Mouse (Mus musculus) CD8-positive naive resting alpha-beta T cell, adult 2 months (primary cell): ENCODE measurements around the gene Aox3.

Source experiments
- DNase-seq, 2 experiments: peaks; one replicate each; pipeline ENCODE4 v3.0.0; 2022; ENCODE audit warnings: low read depth in 2 of 2, low spot score in 2 of 2

The Aox3 gene

GRCm38 (mm10) chr1:58105685-58106084 lies 7.2 kb upstream of the Aox3 start:
- DNase-seq, result no peak

DNA sequence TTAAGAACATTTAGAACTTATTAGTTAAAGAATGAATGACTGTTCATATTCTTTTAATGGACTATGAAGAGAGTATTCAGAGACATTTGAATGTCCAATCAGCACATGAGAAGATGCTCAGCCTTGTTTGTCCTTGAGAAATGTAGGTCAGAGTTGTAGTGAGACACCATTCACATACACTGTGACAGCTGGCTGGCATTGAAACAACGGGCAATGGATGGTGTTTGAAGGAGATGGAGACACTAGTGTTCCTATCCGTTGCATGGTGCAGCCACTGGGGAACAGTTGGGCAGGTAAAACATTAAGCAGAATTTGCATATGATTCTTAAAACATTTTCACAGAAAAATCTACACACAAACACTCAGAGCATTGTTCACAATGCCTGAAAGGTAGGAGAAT lies 5.9 kb upstream of the Aox3 start:
- DNase-seq, result no peak

DNA sequence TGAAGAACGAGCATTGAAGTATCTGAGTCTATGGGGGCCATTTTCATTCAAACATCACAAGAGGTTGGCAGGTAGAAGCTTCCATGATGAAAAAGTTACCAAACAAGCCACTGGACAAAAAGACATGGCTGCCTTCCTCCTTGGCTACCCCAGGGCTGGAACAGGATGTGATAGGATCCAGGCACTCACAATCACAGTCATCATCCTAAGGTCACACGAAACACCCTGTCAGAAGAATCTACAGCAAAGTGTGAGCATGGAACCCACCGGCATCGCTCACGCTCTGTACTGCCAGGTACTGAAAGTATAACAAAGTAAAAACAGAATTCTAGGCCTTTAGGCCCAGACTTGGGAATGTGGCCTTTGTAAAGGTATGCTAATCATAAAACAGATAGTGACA lies 2.7 kb upstream of the Aox3 start:
- no peak for DNase-seq

- DNase-seq, result no peak
Measured at GRCm38 (mm10) chr1:58111315-58111714, 1.6 kb upstream of the Aox3 start.

DNA sequence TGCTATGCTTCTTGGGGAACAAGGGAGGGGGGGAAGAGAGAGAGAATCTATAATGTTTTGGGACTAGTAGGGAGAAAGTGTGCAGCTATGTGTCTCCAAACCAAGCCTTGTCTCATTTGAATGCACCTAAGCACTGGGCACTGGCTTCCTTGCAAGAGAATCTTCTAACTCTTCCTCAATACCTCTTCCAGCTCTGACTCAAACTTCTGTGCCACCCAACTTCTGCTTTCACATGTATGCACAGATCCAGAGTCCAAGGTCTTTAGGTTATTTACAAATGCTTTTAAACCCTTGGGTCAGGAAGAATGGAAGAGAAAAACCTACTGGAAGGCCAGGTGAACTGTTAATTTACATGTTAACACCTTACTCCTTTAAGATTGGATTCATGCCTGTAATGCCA lies 511 bp downstream of the Aox3 start:
- DNase-seq, result no peak

GRCm38 (mm10) chr1:58114021-58114560 lies 1.2 kb downstream of the Aox3 start:
- no peak for DNase-seq

DNA sequence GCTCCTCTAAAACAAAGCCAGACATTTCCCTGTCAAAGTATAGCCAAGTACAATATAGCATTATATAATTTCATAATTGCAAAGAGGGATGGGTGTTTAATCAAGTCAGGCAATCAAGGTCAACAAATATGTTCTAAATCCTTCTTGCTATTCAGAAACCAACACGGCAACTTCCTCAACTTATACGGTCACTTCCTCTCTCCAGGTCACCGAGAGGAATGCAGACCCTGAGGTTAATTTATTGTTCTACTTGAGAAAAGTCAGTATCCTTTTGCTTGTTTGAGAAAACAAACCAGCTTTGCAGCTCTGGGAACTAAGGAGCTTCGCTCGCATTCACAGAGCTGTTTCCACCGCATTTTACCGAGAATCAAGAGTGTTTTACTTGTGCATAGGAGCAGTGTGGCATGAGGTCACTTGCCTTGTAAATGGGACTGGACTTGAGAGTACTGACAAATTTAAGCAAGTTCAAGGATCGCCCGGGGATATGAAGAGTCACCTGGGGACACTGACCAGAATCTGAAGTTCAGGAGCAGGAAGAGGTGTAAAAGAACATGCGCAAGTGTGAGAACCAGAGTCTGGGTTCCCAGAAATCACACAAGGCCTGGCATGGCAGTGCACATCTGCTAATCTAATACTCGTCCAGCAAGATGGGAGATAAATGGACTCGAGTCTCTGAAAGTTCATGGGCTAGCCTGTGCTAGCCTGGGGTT lies 1.9 kb downstream of the Aox3 start:
- DNase-seq, result no peak

- no peak for DNase-seq
Measured at GRCm38 (mm10) chr1:58118231-58118630, 5.3 kb downstream of the Aox3 start.

- DNase-seq, result no peak
Measured at GRCm38 (mm10) chr1:58124901-58125300, 12.0 kb downstream of the Aox3 start.

GRCm38 (mm10) chr1:58137891-58138290 lies 25.0 kb downstream of the Aox3 start:
- DNase-seq, result no peak

GRCm38 (mm10) chr1:58138986-58139385 lies 26.1 kb downstream of the Aox3 start:
- no peak for DNase-seq

- no peak for DNase-seq
Measured at GRCm38 (mm10) chr1:58140607-58141006, 27.7 kb downstream of the Aox3 start.

DNA sequence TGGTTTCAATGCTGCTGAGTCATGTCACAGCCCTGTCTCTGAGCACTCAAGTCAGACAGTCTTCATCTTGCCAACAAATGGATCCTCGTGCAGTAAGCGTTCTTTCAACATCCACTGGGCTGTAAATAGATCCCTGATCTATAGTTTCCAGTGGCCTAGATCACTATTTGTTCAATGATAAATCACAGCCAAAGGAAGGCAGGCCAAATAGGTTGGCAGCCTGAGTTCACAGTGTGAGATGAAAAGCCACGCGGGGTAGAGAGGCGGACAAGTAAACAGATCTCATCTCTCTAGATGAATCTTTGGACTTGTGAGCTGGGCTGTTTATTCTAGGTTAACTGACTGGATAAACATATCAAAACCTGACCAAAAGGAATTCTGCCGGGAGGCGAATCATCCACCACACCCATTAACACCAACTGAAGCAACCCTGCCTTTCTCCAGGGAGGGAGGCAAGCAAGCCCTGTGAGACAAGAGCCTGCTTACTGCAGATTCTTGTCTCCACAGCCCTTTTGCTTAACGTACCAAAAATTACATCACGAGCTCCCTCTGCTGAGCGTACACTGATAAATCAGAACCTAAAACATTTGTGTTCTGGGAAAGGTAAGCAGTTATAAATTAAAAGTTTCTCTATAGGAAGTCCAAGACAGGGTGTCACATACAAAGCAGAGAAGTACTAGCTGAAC lies 31.6 kb downstream of the Aox3 start:
- DNase-seq, result no peak

GRCm38 (mm10) chr1:58146026-58146425 lies 33.1 kb downstream of the Aox3 start:
- DNase-seq, result no peak

- no peak for DNase-seq
Measured at GRCm38 (mm10) chr1:58147776-58148175, 34.8 kb downstream of the Aox3 start.

DNA sequence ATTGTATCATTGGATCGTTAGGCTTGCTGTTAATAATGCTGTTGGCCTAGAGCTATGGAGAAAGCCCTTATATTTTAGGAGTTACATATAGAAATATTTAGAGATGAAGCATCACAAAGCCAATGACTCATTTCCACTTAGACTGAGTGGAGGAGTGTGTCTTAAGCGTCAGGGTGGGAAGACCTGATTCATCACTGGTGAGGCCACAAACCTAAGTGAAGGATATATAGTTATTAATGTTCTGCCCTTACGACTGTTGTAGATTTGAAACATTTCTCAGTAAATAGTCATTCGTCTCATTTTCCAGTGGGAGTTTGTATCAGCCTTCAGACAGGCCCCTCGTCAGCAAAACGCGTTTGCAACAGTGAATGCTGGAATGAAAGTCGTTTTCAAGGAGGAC lies 39.3 kb downstream of the Aox3 start:
- DNase-seq, result no peak

DNA sequence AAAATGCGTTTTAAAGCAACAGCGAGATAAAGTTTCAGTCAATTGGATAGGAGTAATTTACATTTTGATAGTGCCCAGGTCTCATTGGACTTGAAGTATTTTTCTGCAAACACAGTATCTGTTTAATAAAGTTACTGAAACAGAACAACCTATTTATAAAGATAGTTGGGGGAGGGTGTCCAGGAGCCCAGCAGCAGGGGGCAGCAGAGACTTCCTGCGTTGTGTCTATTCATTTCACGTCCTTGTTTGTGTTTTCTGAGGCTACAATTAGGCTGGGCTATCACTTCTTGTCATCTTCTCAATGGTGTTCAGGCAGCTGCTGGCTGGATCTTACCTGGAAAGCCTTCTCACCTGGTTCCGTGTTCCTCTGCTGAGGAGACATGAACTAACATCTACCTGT lies 43.8 kb downstream of the Aox3 start:
- DNase-seq, result peak; percentile 53 to 55

- DNase-seq, result no peak
Measured at GRCm38 (mm10) chr1:58169893-58170292, 57.0 kb downstream of the Aox3 start.

- no peak for DNase-seq
Measured at GRCm38 (mm10) chr1:58188514-58189175, 75.7 kb downstream of the Aox3 start.

GRCm38 (mm10) chr1:58194317-58194716 lies 81.4 kb downstream of the Aox3 start:
- no peak for DNase-seq

GRCm38 (mm10) chr1:58194988-58195387 lies 82.1 kb downstream of the Aox3 start:
- no peak for DNase-seq

GRCm38 (mm10) chr1:58195541-58195940 lies 82.6 kb downstream of the Aox3 start:
- DNase-seq, result peak; percentile 26 to 46
